Mouse (Mus musculus): ENCODE measurements around the gene Wdr38. TPM values are rescaled to one million over a fixed set of nuclear protein-coding genes. Genes with fewer than 3 reads are reported as not detected.
A peak's percentile ranks its signal among the peaks of the same experiment; 100 is the strongest.

Wdr38 gene
- polyA plus RNA-seq, 1 experiment = 79.1 TPM

DNA sequence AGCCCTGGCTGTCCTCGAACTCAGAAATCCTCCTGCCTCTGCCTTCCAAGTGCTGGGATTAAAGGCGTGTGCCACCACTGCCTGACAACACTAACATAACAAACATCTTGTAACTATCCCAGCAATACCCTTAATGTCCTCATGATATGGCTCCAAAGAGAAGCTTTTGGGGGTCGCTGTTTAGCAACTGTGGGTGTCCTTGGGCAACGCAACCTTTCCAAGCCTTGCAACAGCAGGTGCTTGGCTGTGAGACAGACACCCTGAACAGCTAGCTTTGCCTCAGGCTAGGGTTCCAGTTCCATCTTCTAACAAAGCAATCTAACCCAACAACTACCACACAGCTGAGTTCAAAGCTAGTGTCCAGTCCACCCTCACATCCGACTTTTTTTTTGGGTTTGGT is 6.2 kb downstream of the Wdr38 start:
- TF ChIP-seq CTCF (IDR thresholded peaks at IDR 0.05; ENCODE audit: control insufficient read depth, insufficient read depth, insufficient replicate concordance, low read depth, low read length) = no peak
- no peak for TF ChIP-seq POLR2A (IDR thresholded peaks at IDR 0.05; ENCODE audit: control insufficient read depth, low read depth, low read length)
- Histone ChIP-seq H3K36me3 (ENCODE audit: control insufficient read depth, insufficient read depth, low read length) (no peaks in the 10 kb centered on the region), H3K27ac (ENCODE audit: control insufficient read depth, insufficient read depth, low read depth, low read length) (no peak overlapping the region), H3K4me3 (ENCODE audit: control insufficient read depth, low read depth, low read length) (peak overlapping the region; percentile 3), H3K4me1 (ENCODE audit: control insufficient read depth, insufficient read depth, low read length) (peaks cover 10% of the 10 kb centered on the region), H3K27me3 (ENCODE audit: control insufficient read depth, insufficient read depth, low read length) (no peaks in the 10 kb centered on the region)

DNA sequence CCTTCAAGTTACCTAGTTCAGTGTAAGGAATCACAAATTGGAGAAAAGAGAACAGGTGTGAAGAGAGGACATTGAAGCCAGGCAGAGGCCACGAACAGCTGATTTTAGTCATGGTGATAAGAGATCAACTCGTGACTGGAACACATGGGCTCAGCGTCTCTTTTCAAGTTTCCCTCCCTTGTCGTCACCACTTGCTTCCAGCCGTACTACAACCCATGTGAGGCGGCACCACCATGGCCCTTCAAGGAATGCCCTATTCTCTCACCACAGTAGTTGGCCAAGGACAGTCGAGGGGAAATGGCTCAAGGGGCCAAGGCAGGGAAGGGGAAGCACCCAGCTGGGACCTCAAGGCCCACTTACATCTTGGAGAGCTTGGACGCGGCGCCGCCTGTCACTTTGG is 7.1 kb downstream of the Wdr38 start:
- no peaks in the 10 kb centered on the region for H3K27me3 ChIP-seq (ENCODE audit: control insufficient read depth, insufficient read depth, low read length)
- TF ChIP-seq CTCF (IDR thresholded peaks at IDR 0.05; ENCODE audit: control insufficient read depth, insufficient read depth, insufficient replicate concordance, low read depth, low read length) (no peak), POLR2A (IDR thresholded peaks at IDR 0.05; ENCODE audit: control insufficient read depth, low read depth, low read length) (no peak)
- no peaks in the 10 kb centered on the region for H3K36me3 ChIP-seq (ENCODE audit: control insufficient read depth, insufficient read depth, low read length)
- peak overlapping the region; percentile 63 for H3K27ac ChIP-seq (ENCODE audit: control insufficient read depth, insufficient read depth, low read depth, low read length)
- H3K4me1 ChIP-seq (ENCODE audit: control insufficient read depth, insufficient read depth, low read length) = peaks cover 10% of the 10 kb centered on the region
- H3K4me3 ChIP-seq (ENCODE audit: control insufficient read depth, low read depth, low read length) = peak overlapping the region; percentile 93

DNA sequence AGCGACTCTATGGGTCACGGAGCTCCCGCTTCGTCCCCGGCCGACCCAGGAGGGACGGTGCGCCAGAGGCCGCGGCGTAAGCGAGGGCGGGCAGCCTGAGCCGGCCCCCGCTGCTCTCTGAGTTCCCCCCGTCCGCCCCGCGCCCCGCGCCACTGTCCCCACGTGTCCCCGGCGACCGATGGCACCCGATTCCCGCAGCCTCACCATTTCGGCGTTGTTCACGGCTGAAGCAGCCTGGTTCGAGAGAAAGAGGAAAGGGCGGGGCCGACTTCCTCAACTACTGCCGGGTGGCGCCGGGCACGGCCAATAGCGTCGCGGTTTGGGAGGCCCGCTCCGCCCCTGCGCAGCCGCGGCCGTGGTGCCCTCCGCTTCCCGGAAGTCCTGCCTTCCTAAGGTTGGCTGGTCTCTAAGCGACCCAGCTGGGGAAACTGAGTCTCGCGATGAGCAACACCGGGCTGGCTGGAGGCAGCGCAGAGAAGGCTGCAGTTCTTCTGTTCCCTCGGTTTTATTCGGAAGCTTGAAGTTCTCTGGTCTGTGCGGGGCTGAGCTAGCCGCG is 7.7 kb downstream of the Wdr38 start, which contains the start of gene Arpc5l:
TSS of gene Arpc5l (plus strand) at position 469 of the 556 bp plus-strand sequence.
- peak; percentile 78 for TF ChIP-seq POLR2A (IDR thresholded peaks at IDR 0.05; ENCODE audit: control insufficient read depth, low read depth, low read length)
- TF ChIP-seq CTCF (IDR thresholded peaks at IDR 0.05; ENCODE audit: control insufficient read depth, insufficient read depth, insufficient replicate concordance, low read depth, low read length) = no peak
- peak within 1 kb of the TSS; percentile 93 for H3K4me3 ChIP-seq (ENCODE audit: control insufficient read depth, low read depth, low read length)
- no peaks in the 10 kb centered on the region for H3K36me3 ChIP-seq (ENCODE audit: control insufficient read depth, insufficient read depth, low read length)
- H3K27ac ChIP-seq (ENCODE audit: control insufficient read depth, insufficient read depth, low read depth, low read length) = peak within 1 kb of the TSS; percentile 75
- no peaks in the 10 kb centered on the region for H3K27me3 ChIP-seq (ENCODE audit: control insufficient read depth, insufficient read depth, low read length)
- H3K4me1 ChIP-seq (ENCODE audit: control insufficient read depth, insufficient read depth, low read length) = peaks cover 10% of the 10 kb centered on the region

- Histone ChIP-seq H3K27me3 (ENCODE audit: control insufficient read depth, insufficient read depth, low read length) (no peaks in the 10 kb centered on the region), H3K36me3 (ENCODE audit: control insufficient read depth, insufficient read depth, low read length) (no peaks in the 10 kb centered on the region), H3K27ac (ENCODE audit: control insufficient read depth, insufficient read depth, low read depth, low read length) (peak within 1 kb of the TSS; percentile 75), H3K4me3 (ENCODE audit: control insufficient read depth, low read depth, low read length) (peak within 1 kb of the TSS; percentile 93), H3K4me1 (ENCODE audit: control insufficient read depth, insufficient read depth, low read length) (peaks cover 10% of the 10 kb centered on the region)
- no peak; the same call in 1 of the 2 replicates for TF ChIP-seq POLR2A (IDR thresholded peaks at IDR 0.05; ENCODE audit: control insufficient read depth, low read depth, low read length)
- no peak for TF ChIP-seq CTCF (IDR thresholded peaks at IDR 0.05; ENCODE audit: control insufficient read depth, insufficient read depth, insufficient replicate concordance, low read depth, low read length)
Measured at GRCm38 (mm10) chr2:39005574-39006079, 8.4 kb downstream of the Wdr38 start, which contains the start of gene Rpl35. TSS of gene Rpl35 (minus strand) at chr2:39005624.

- H3K4me1 ChIP-seq (ENCODE audit: control insufficient read depth, insufficient read depth, low read length) = peaks cover 10% of the 10 kb centered on the region
- no peak for TF ChIP-seq CTCF (IDR thresholded peaks at IDR 0.05; ENCODE audit: control insufficient read depth, insufficient read depth, insufficient replicate concordance, low read depth, low read length)
- TF ChIP-seq POLR2A (IDR thresholded peaks at IDR 0.05; ENCODE audit: control insufficient read depth, low read depth, low read length) = no peak
- no peak overlapping the region for H3K27ac ChIP-seq (ENCODE audit: control insufficient read depth, insufficient read depth, low read depth, low read length)
- peak overlapping the region; percentile 57 for H3K4me3 ChIP-seq (ENCODE audit: control insufficient read depth, low read depth, low read length)
- no peaks in the 10 kb centered on the region for H3K36me3 ChIP-seq (ENCODE audit: control insufficient read depth, insufficient read depth, low read length)
- no peaks in the 10 kb centered on the region for H3K27me3 ChIP-seq (ENCODE audit: control insufficient read depth, insufficient read depth, low read length)
Measured at GRCm38 (mm10) chr2:39006149-39006730, 9.0 kb downstream of the Wdr38 start.

DNA sequence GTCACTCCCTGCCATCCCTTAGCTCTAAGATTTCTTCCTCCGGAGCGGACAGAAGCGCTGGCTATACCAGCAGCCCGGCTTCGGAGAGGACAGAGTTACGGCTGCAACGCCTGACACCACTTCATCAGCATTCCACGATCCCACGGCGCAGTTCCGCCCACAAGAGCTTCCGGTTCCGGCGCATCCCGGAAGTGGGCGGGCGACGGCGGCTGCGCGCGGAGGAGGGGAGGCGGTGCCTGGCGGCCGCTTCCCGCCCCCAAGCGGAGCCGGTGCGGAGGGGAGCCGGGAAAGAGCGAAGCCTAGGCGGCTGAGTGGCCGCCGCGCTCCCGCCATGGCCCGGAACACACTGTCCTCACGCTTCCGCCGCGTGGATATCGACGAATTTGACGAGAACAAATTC is 10.6 kb downstream of the Wdr38 start:
- H3K4me3 ChIP-seq (ENCODE audit: control insufficient read depth, low read depth, low read length) = peak overlapping the region; percentile 99
- peaks cover 14% of the 10 kb centered on the region for H3K4me1 ChIP-seq (ENCODE audit: control insufficient read depth, insufficient read depth, low read length)
- H3K36me3 ChIP-seq (ENCODE audit: control insufficient read depth, insufficient read depth, low read length) = no peaks in the 10 kb centered on the region; the same call in 1 of the 2 replicates
- peak overlapping the region; percentile 96 for H3K27ac ChIP-seq (ENCODE audit: control insufficient read depth, insufficient read depth, low read depth, low read length)
- H3K27me3 ChIP-seq (ENCODE audit: control insufficient read depth, insufficient read depth, low read length) = no peaks in the 10 kb centered on the region
- TF ChIP-seq POLR2A (IDR thresholded peaks at IDR 0.05; ENCODE audit: control insufficient read depth, low read depth, low read length) (peak; percentile 89), CTCF (IDR thresholded peaks at IDR 0.05; ENCODE audit: control insufficient read depth, insufficient read depth, insufficient replicate concordance, low read depth, low read length) (no peak)

DNA sequence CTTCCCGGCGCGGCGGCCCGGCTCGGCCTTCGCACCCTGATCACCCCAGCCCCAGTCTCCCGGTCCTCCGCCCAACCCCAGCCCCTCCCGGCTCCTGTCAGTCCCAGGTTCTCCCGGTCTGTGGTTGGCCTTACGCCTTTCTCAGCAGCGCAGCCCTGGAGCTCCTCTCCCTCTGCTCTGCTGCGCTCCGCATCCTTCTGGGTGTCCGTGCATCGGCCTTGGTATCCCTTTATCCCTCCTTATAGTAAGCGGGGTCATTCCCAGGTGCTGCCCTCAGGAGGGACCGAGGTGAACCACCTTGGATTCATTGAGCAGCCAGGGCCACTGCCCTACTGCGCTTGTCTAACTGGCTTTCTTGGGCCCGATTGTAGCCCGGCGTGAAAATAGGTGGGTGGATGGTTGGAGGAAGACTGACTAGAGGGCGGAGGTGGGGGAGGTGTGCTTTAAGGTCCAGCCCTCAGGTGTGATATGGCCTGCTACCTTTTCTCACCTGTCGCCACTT is 11.1 kb downstream of the Wdr38 start:
- Histone ChIP-seq H3K27me3 (ENCODE audit: control insufficient read depth, insufficient read depth, low read length) (no peaks in the 10 kb centered on the region), H3K4me3 (ENCODE audit: control insufficient read depth, low read depth, low read length) (peak overlapping the region; percentile 99), H3K4me1 (ENCODE audit: control insufficient read depth, insufficient read depth, low read length) (peaks cover 17% of the 10 kb centered on the region), H3K36me3 (ENCODE audit: control insufficient read depth, insufficient read depth, low read length) (peaks cover 2% of the 10 kb centered on the region), H3K27ac (ENCODE audit: control insufficient read depth, insufficient read depth, low read depth, low read length) (peak overlapping the region; percentile 96)
- no peak; the same call in 1 of the 2 replicates for TF ChIP-seq POLR2A (IDR thresholded peaks at IDR 0.05; ENCODE audit: control insufficient read depth, low read depth, low read length)
- TF ChIP-seq CTCF (IDR thresholded peaks at IDR 0.05; ENCODE audit: control insufficient read depth, insufficient read depth, insufficient replicate concordance, low read depth, low read length) = no peak
